Mouse (Mus musculus) spleen, adult 2 months (tissue): Measurements from ENCODE around the gene Zp1.

Experiments used
- CTCF ChIP-seq: fragments of 200-500 bp; IDR thresholded peaks from 2 replicates; pipeline ENCODE4 v1.5.1; 2011; ENCODE audit warnings: mild to moderate bottlenecking, inconsistent platforms; ENCODE audit not compliant: insufficient read depth, insufficient read length, insufficient replicate concordance; ENCODE audit errors: extremely low read depth
- POLR2A ChIP-seq: fragments of 200-500 bp; IDR thresholded peaks from 2 replicates; pipeline ENCODE4 v1.6.1; 2011; ENCODE audit warnings: low read depth, low read length, inconsistent platforms

GRCm38 (mm10) chr19:10895708-10896107 is 24.7 kb downstream of the Zp1 start:
- TF ChIP-seq CTCF (no peak), POLR2A (no peak)
